Mouse (Mus musculus) megakaryocyte, embryonic 14.5 days (primary cell): ENCODE results near the gene Msi1.

Experiments
- FLI1 ChIP-seq: IDR thresholded peaks from 2 replicates; pipeline ENCODE4 v1.6.1; 2012; ENCODE audit warnings: low read length, inconsistent platforms, mixed read lengths
- GATA1 ChIP-seq: IDR thresholded peaks from 3 replicates; pipeline ENCODE4 v1.6.1; 2012; ENCODE audit warnings: mixed read lengths, low read length, inconsistent platforms, borderline replicate concordance

- TF ChIP-seq GATA1 (no peak), FLI1 (no peak)
Measured at GRCm38 (mm10) chr5:115397839-115398780, 31.3 kb upstream of the Msi1 start.
